Mouse (Mus musculus) WW6 (cell line): ENCODE measurements around the gene Cfap74.
"Not testable (repeated sequence)": the region's sequence is repeated elsewhere in the genome, so short reads cannot be mapped to it uniquely, and the experiment has no call there.

Experiments
- DNase-seq: peaks from one replicate; pipeline ENCODE4 v3.0.0-alpha.2; 2013; ENCODE audit warnings: low read depth, low spot score

The Cfap74 gene

GRCm38 (mm10) chr4:155469590-155470262 is 60.7 kb downstream of the Cfap74 start:
- no peak for DNase-seq

DNA sequence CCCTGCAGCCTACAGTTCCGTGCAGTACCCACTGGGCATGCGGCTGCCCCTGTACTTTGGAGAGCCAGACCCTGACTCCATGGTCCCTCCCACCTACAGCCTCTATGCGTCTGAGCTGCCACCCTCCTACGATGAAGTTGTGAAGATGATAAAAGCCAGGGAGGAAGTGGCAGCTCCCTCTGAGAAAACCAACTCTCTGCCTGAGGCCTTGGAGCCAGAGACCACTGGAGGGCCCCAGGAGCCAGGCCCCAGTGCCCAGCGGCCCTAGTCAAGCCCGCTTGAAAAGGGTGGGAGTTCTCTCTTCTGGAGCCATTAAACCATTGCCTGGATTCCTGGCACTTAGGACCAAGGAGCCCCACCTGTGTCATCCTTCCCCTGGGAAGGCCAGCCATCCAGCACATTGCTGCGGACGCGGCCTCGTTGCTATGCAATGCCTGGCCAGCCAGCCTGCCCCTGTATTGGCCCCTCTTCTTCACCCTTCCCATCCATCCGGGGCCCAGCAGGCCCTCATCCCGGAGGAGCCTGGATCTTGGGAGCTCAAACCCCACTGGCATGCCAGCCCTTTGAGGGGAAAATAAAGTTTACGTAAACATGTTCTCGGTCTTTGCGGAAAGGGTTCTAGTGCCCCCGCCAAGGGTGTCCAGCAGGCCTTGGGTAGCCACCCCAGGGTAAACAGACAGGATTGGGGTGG is 61.4 kb downstream of the Cfap74 start:
- DNase-seq = no peak

- no peak for DNase-seq
Observed at GRCm38 (mm10) chr4:155470997-155471396, 62.0 kb downstream of the Cfap74 start.

DNA sequence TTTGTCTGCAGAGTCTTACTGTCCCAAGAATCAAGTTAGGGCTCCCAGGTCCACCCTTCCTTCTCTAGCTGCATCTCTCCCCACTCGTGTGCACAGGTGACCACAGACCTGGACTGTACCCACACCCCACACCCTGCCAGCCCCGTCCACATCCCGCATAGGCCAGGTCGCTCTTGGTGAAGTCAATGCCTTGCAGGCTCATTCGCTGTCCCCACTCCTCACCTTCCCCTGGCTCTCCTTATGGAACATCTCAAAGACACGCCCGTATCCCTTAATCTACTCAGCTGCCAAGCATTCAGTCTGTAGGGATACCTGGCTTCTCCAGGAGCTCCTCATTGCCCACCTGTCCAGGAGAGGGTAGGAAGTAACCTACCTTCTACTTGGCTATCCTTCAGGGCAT is 62.4 kb downstream of the Cfap74 start:
- no peak for DNase-seq

- no peak for DNase-seq
Observed at GRCm38 (mm10) chr4:155472716-155473290, 63.8 kb downstream of the Cfap74 start.

DNA sequence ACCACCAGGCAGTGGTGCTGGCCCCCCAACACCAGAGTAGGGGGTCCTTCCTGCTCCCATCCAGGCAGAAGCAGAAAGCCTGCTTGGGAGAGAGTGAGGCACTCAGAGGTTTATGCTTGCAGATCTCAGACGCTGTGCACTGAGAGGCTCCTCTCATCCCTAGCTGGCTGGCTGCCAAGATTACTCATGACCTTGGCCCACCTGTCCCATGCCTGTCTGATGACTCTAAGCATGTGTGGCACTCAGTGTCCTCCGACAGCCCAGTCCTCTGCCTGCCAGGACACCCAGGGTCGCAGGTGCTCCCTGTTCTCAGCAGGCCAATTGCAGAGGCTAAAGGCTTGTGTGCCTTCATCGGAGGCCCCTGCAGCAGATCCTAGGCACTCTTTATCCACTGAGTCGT is 64.3 kb downstream of the Cfap74 start:
- DNase-seq = no peak

- not testable (repeated sequence) for DNase-seq
Observed at GRCm38 (mm10) chr4:155473796-155474195, 64.8 kb downstream of the Cfap74 start.

DNA sequence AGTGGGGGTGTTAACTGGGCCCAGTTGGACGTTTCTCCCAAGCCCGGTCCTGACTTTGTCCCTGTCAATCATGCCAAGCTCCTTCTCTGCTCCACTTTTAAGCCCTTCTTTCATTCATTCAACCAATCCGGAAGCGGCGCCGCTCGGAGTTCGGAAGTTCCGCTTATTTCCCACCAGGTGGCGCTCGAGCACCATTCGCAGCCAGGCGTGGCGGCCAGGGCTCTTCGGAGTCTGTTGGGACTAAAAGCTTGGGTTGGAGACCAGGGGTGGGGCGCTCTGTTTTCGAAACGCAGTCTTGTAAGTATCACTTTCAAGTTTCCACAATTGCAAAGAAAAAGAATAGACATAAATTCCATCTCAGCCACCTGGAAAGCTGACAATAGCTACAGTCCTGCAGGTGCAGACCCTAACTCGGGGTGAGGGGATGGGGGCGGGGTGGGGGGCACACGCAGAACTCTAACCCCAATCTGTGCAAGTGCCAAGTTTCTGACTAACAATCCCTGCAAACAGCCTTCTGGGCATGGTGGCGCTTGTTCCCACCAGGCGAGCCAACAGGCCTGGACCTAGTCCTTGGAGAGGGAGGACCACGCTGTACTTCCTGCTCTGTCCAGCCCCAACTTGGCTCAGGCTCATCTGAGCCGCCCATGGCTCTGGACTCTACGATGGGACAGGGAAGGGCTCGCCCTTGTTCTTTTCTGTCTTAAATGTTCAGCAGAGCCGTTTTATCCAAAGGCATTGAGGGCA is 72.6 kb downstream of the Cfap74 start:
- peak; percentile 58 for DNase-seq

DNA sequence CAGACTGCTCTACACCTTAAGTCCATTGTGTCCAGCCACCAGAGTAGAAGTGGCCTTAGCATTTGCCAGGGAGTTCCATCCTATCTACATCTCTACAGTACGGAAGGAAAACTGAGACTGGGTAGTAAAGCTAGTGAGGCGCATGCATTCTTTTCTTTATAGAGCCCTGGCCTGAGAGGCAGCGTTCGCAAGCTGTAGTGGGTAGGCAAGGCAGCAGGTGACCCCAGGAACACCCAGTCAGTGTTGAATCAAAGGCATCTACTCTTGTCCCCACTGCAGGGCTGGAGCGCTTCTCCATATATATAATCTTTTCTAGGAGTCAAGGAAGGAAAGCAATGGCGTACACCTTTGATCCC is 73.1 kb downstream of the Cfap74 start:
- no peak for DNase-seq

GRCm38 (mm10) chr4:155482733-155483540 is 73.9 kb downstream of the Cfap74 start:
- no peak for DNase-seq

DNA sequence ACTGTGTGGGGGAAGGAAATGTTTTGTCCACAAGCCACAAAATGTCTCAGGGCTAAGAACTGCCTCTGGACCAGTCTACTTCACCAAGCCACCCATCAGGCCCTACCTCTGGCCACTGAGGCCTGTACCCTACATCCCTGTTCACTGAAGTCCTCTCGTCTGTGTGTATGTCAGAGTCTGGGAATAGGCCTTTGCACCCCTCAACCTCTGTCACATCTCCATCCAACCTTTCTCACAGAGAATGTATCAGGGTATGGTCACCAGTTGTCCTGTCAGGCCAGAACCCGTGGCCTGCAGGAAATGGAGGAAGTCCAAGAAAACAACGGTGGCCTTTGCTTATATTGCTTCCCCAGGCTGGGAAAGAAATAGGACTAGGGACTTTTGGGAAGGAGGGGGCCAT is 76.5 kb downstream of the Cfap74 start:
- no peak for DNase-seq

- DNase-seq = no peak
Observed at GRCm38 (mm10) chr4:155487746-155488145, 78.8 kb downstream of the Cfap74 start.

- DNase-seq = no peak
Observed at GRCm38 (mm10) chr4:155488232-155489025, 79.4 kb downstream of the Cfap74 start.

- no peak for DNase-seq
Observed at GRCm38 (mm10) chr4:155489101-155489970, 80.3 kb downstream of the Cfap74 start.

GRCm38 (mm10) chr4:155490456-155490855 is 81.5 kb downstream of the Cfap74 start:
- DNase-seq = no peak

- peak; percentile 66 for DNase-seq
Observed at GRCm38 (mm10) chr4:155490990-155491504, 82.1 kb downstream of the Cfap74 start, which contains the start of gene Gnb1. Gene Gnb1, plus strand, starts transcription at chr4:155491361.

DNA sequence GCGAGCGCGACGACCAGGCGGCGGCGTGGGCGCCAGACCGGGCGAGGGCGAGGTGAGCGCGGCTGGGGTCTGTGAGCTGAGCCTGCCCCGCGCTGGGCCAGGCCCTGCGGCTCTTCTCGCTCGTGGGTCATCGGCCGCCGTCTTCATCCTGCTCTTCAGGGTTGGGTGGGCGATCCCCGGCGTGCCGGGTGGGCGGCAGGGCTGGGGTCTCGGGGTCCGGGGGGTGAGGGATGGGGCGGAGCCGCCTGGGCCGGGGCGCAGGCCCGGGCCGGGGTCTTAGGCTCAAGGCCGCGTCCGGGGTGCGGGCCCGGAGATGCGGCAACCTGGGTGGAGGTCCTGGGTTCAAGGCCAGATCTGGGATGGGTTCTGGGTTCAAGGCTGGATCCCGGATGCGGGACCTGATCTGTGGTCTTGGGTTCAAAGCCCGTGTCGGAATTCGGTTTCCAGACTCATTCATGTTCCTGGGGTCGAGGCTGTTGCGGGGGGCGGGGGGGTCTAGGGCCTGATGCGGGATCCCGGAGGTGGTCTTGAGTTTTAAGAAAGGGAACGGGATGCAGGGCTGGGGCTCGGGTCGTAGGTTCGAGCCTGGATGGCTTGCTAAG is 82.6 kb downstream of the Cfap74 start:
- no peak for DNase-seq

- no peak for DNase-seq
Observed at GRCm38 (mm10) chr4:155492131-155492633, 83.2 kb downstream of the Cfap74 start.

DNA sequence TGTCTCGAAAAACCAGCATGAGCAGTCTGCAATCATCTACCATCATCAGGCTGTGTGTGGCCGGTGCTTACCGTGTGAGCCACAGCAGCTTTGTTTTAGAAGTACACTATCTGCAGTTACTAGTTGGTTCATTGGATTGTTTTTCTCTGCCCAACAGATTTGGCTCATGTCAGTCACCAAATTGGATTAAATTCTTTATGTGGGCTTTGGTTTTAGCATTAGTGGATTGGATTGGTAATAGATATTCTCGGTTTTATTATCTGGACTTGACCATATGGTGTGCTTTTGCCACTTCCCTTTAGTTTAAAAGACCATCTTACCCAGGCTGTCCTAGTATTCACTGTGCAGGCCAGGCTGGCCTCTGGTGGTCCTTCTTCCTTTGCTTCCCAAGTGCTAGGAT is 85.9 kb downstream of the Cfap74 start:
- DNase-seq = no peak
